Mouse (Mus musculus) layer of hippocampus, postnatal 14 days (tissue): ENCODE measurements around the gene Tmsb15l. TPM values are rescaled to one million over a fixed set of nuclear protein-coding genes. Genes with fewer than 3 reads are reported as not detected.

Experiments
- total RNA-seq, 2 experiments: library from RNA; stranded (reverse); gene quantifications; 2 replicates each; pipeline ENCODE4 v1.2.3; 2021

Tmsb15l gene
- total RNA-seq, 2 experiments from 2014 or later = 2.9 to 4.3 TPM

Other genes starting within 250 kb of the Tmsb15l start
- 100 to 1,000 TPM; 411 to 425 TPM for gene Morf4l2, start 233.2 kb downstream of the Tmsb15l start, total RNA-seq
- not detected for gene Glra4, start 196.7 kb downstream of the Tmsb15l start, total RNA-seq
- 1,000 to 10,000 TPM; 1,032 to 1,112 TPM for gene Plp1, start 154.2 kb downstream of the Tmsb15l start, total RNA-seq
- 10 to 100 TPM; 16.8 to 29.6 TPM for gene Rab9b, start 108.1 kb downstream of the Tmsb15l start, total RNA-seq
- not detected for gene H2bfm, start 49.5 kb downstream of the Tmsb15l start, total RNA-seq
- 10 to 100 TPM; 17.3 to 55.7 TPM for gene Tmsb15b2, start 1.4 kb downstream of the Tmsb15l start, total RNA-seq
- gene Tmsb15b1, start within 50 bp of the Tmsb15l start, total RNA-seq = 1 to 10 TPM; 6.8 to 8.8 TPM
- 100 to 1,000 TPM; 229 to 257 TPM for gene Zcchc18, start 16.3 kb upstream of the Tmsb15l start, total RNA-seq
- 10 to 100 TPM; 25.5 to 35.7 TPM for gene Slc25a53, start 61.4 kb upstream of the Tmsb15l start, total RNA-seq
- gene Fam199x, start 72.7 kb upstream of the Tmsb15l start, total RNA-seq = 10 to 100 TPM in 1 of 2 experiments, 1 to 10 TPM in 1; 9.7 to 10.3 TPM
- not detected for gene Esx1, start 145.2 kb upstream of the Tmsb15l start, total RNA-seq